Mouse (Mus musculus): ENCODE results near the gene Tead1.

Gene Tead1

DNA sequence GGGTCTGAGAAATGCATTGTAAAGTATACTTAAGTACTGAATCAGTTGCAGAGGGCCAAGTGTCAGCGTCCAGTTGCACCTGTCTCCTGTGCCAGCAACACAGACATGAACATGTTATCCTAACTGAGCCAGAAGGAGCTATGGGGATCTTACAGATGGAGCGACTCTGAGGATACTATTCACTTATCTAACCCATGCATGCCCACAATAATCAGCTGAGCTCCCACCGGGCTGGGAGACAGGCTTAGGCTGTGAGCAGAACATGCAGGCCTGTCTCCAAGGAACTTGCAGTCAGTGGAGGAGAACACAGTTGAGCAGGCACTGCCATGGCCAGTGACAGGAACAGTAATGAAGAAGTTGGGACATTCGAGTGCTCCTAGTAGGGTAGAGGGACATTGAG, 42.7 kb downstream of the Tead1 start:
- DNase-seq (ENCODE audit: low read depth, low spot score) = no peak

DNA sequence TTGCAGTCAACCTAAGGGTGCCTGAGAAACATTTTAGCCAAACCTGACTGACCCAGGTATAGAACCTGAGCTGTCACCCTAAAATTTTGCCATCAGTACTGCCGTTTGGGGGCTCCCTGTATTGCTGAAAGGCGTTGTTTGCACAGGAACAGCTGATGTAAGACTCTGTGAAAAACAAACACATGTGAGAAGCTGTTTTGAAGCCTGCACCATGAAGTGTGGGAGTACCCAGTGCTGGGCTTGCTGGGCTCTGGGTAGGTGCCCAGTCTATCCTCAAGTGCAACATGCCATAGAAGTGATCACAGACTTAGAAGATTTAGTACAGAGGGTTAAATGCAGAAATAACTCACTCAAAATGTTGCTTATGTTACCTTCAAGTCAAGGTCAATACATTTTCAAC, 49.3 kb downstream of the Tead1 start:
- DNase-seq (ENCODE audit: low read depth, low spot score) = no peak

DNA sequence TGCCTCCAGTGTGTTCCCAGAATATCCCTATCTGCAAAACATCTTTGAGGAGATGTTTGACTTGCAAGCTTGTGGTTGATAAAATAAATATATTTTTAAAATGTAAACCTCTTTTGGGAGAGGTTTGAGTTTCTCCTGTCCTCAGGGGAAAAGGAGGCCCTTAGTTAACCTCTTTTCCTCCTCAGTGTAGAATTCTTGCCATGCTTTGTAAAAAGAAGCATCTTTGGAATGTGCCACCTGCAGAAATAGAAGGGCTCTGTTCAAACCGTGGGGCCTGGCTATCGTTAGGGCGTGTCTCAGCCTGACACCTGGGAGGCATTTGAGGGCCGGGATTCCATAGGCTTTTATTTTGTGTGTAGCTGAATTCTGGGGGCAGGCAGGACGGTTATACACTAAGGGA, 51.1 kb downstream of the Tead1 start:
- DNase-seq (ENCODE audit: low read depth, low spot score) = no peak

DNA sequence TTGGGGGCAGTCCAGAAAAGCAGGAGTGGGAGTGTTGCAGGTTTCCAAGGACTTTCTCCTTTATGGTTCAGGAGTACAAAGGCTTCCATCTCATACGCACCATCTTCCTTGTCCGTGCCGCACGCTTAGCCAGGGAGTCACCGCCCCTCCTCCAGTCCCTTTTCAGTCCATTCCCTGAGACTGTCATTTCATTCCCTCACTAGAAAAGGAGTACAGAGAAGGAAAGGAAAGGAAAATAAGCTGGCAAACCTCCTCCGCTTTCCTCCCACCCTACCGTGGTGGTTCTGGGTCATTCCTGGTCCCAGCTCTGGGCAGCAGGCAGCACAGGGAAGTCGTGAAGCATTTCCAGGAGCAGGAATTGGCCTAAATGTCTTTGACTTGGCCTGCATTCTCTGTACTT, 52.5 kb downstream of the Tead1 start:
- DNase-seq (ENCODE audit: low read depth, low spot score) = no peak

DNA sequence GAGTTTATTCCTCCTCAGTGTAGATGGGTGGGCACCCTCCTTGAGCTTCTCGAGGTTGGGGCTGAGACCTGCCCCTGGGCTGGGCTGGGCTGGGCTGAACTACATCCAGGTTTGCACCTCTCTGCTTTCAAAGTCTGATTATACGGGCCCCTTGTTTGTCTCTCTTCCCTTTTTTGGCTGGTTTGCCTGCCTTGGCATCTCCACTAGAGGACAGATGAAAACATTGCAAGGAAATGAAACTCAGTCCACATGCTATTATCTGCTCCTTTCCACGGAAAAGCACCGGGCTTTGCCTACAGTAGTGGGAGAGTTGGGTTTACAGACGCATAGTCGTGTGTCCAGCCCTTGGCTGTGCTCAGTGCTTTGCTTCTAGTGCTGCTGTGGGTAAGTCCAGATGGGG, 60.1 kb downstream of the Tead1 start:
- no peak for DNase-seq (ENCODE audit: low read depth, low spot score)

DNA sequence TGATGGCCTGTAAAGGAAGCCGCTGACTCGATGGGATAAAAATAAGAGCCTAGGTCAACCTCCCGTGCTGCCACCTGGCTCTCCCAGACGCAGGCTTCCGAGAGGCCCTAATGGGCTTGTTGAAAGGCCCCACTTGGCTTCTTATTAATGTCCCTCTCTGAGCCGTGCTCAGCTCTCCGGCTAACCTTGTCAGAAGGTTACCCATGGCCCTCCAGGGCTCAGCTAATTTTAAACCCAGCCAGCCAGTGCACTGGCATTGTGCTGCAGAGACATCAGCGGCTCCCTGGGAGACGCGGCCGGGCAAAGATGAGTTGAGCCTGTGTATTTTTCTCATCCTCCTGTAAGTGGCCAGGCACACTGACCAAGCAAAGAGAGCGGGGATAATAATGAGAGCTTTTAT, 62.7 kb downstream of the Tead1 start:
- peak; percentile 25 for DNase-seq (ENCODE audit: low read depth, low spot score)

DNA sequence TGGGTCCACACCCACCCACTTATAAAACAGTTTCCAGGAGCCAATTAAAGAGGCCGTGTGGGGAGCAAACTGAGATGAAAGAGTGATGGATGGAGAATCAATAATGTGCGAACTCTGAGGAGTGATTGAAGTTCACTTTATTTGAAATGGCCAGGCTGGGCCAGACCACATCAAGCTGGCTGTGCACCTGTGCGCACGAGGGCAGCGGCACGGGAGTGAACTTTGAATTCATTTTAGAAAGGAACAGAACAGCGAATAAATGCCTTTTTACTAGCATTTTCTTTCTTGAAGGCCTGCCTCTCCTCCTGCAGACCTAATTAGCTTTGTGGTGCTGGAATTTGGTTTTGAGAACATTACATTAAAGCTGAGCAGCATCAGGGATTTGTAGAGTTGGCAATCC, 63.9 kb downstream of the Tead1 start:
- DNase-seq (ENCODE audit: low read depth, low spot score) = no peak

DNA sequence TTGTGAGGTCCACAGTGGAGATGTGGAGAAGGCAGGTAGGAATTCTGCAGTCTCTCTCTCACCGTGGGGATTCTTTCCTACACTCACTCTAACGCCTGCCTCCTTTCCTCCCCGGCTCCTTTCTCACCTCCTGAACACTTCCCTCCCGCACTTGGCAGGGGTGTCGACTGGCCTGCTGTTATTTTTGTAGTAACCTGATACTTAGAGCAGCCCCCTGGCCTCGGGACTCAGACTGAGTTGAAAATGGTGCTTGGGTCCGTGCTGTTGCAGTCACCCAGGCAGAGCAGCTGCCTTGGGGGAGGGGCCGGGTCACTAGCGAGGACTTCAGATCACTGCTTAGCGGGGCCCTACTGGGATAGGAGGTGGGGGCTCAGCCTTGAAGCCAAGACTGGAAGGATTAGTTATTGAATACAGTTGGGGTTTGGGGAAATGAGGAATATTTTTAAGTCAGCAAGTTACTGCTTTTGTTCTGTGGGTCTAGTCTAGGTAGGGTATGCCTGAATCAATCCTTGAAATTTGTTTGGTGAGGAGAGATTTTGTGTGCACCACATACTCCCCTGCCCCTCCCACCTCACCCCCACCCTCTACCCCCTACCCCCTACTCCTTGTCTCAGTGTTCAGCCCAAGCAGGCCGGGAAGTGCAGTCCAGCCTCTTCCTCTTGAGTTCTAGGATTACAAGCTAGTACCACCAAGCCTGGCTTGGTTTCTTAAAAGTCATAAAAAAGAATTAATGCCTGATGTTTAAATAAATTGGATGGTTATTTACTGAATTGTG, 64.7 kb downstream of the Tead1 start:
- DNase-seq (ENCODE audit: low read depth, low spot score) = no peak

DNA sequence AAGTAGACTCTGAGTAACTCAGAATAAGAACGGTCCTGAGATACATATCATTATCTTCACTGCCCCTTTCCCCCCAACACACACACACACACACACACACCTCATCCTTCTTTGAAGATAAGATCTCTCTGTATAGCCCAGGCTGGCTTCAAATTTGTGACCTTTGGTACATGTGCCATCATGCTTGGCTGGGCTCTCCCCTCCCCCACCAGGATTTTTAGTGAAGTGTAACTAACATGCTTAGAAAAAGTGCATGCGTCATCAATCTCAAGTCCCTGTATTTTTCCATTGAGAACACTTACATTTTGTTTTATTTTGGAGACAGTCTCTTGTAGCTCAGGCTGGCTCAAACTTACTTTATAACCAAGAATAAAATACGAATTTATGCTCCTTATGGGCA, 68.1 kb downstream of the Tead1 start:
- no peak for DNase-seq (ENCODE audit: low read depth, low spot score)

DNA sequence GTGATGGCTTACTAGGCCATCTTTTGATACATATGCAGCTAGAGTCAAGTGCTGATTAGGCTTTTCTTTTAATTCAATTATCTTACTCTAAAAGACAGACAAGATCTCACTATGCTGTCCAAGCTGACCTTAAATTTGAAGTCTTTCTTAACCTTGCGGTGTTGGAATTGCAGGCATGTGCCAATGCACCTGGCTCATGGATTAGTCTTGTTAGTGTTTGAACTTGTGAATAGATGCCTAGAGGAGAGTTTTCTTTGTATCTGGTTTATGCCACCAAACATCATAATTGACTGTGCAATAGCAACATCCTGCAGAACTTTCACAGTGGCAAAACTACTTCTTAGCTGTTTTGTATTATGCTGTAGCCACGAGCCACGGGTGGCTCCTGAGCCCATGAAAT, 68.7 kb downstream of the Tead1 start:
- DNase-seq (ENCODE audit: low read depth, low spot score) = no peak

DNA sequence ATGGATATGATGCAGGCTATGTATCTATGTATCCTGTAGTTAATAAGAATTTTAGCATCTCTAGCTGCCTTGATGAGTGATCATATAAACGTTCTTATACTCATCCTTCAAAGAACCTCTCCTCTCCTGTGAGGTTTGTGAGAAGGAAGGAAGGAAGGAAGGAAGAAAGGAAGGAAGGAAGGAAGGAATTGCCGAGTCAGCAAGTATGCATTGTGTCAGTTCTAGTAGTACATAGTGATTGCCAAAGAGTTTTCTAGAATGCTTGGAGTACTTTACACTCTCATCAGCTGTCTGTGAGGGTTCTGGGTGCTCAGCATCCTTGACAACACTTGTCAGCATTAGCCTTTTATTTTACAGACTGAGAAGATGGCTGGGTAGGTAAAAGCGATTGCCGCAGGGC, 69.2 kb downstream of the Tead1 start:
- DNase-seq (ENCODE audit: low read depth, low spot score) = no peak

DNA sequence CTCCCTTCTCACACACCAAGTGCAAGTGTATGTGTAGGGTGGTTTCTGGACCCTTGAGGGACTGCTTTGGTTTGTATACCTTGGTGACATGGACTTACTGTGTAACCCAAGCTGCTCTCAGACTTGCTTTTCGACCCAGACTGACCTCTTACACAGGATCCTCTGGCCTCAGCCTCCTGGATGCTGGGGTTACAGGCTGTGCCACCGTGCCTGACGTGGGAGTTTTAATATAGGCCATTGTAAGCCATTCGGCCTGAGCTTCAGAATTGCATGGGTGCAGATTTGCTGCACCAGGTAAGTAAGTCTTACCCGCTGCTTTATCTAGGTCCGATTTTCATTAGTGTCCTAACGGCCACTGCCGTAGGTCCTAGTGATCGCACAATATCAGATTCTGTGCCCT, 71.0 kb downstream of the Tead1 start:
- DNase-seq (ENCODE audit: low read depth, low spot score) = no peak

DNA sequence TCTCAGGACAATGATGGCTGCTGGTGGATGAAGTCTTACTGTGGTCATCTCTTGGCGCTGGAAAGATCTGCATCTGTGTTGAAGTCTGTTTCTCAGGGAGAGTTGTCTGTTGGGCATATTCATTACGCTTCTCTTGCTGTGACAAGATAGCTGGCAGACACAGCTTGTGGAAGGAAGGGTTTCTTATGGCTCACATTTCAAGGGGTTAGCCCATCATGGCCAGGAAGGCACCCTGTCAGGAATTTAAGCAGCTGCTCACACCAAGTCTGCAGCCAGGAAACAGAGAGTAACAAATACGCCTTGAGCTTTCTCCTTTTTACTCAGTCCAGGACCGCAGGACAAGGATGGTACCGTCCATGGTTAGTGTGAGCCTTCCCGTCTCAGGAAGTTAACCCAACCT, 73.2 kb downstream of the Tead1 start:
- DNase-seq (ENCODE audit: low read depth, low spot score) = no peak

DNA sequence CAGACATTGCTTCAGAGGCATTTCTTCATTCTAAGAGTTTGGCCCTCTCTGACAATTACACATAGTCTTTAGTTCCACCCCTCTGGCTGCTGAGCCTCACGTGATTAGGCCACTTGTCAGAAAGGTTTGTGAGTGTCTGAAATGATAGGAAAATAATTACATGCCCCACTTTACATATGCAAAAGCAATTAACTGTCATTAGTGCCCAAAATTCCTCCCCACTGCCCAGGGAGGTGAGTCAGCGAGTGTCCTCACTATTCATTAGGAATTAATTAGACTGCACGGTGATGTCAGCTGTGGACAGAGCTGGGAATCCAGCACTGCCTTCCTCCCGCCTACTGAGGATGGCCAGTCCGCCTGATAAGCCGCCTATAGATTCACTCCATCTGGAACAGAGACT, 74.2 kb downstream of the Tead1 start:
- no peak for DNase-seq (ENCODE audit: low read depth, low spot score)

DNA sequence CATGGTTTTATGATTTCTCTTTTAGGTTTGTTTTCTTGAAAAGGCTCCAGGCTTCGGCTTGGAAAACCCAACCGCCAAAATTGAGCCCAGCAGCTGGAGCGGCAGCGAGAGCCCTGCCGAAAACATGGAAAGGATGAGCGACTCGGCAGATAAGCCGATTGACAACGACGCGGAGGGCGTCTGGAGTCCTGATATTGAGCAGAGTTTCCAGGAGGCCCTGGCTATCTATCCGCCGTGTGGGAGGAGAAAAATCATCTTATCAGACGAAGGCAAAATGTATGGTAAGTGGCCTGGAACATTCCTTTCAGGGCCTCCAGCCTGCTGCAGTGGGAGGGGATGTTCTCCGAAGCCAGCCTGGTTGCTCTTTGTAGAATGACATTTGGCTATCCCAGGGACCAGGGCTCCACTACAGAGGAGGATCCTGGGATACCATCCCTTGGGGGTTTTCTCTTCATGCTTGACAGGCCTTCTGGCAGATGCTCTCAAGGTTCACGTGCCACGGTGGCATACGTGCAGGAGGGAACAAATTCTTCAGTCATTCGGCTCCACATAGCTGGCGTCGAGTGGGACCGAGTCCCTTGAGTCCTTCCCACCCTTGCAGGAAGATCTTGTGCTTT, 80.3 kb downstream of the Tead1 start:
- no peak for DNase-seq (ENCODE audit: low read depth, low spot score)

DNA sequence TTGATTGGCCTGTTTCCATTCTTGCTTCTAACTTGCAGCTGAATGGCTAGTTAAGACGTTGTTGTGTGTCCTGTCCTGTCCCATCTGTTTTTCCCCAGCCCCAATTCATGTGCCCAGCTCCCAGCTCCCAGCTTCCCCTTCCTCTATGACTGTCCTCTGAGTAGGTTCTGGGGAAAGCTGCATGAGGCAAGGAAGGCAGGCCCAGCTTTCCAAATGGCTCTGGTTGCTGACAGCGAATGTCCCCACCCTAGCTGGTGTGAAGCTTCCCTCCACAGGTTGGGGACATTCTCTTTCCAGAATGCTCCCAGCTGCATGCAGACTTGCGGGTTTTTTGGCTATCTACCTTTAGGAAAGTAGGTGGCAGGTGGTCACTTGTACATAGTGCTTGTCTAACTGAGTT, 81.2 kb downstream of the Tead1 start:
- DNase-seq (ENCODE audit: low read depth, low spot score) = no peak

DNA sequence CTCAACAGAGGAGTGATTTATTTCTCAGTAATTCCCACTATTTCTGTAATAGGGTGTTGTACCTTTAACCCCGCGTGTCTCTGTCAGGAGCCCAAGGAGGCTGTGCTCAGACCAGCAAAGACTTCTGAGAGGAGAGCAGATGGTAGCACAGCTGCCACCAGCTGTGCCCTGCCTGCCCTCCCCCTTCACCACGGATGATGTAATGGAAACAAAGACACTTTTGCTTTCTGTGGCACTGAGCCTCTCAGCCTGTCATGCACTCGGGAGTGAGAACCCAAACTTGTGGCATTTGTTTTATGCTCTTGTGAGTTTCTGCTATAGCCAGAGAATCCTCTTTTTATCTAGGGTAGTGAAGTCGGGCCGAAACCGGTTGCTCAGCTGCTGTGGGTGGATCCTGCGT, 81.7 kb downstream of the Tead1 start:
- DNase-seq (ENCODE audit: low read depth, low spot score) = no peak

DNA sequence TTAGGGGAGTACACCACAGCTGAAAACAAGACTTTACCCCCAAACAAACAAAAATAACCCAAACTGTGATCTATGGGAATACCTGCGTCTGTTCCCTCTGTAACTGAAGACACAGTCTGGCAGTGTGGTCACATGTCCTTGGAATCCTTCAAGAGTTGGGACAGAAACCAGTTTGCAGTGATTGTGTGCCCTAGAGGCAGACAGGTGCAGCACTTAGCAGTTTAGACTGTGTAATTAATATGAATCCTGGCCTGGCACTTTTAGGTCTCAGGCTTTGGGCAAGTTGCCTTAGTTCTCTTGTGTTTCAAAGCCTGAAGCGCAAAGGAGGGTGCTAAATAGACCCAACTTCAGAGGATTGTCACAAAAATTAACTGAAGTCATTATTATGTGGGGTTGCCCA, 83.8 kb downstream of the Tead1 start:
- DNase-seq (ENCODE audit: low read depth, low spot score) = no peak

DNA sequence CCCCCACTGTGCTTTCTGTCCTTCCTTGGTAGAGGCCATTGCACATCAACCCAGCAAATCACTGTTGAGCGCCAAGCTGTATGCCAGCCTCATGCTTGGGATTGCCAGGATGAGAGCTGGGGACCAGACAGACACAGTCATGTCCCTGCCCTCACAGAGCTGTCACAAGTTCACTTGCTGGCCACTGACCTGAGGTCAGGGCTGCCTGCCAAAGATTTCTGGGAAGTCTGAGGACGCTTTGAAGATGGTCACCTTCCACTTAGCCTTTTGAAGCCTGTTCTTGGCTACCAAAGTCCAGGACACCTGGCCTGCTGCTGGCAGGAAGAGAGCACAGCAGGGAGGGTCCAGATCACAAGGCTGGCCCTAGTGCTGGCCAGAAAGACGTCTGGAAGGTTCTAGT, 84.4 kb downstream of the Tead1 start:
- no peak for DNase-seq (ENCODE audit: low read depth, low spot score)

DNA sequence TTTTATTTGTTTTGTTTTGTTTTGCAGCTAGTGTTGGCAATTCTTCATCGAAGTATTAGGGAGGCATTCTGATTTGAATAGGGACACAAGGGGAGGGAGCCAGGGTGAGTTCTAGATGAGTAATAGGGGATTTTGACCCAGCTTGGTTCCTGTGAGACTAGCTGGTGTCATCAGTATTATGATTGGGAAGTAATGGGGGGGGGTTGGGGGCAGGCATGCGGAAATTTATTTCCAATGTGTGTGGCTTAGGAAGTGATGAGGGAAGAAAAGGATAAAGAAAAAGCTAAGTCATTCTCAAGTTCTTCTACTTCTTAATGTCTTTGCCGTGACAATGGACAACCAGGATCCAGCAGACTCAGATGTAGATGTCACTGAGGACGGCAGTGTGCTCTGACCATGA, 85.8 kb downstream of the Tead1 start:
- DNase-seq (ENCODE audit: low read depth, low spot score) = no peak

DNA sequence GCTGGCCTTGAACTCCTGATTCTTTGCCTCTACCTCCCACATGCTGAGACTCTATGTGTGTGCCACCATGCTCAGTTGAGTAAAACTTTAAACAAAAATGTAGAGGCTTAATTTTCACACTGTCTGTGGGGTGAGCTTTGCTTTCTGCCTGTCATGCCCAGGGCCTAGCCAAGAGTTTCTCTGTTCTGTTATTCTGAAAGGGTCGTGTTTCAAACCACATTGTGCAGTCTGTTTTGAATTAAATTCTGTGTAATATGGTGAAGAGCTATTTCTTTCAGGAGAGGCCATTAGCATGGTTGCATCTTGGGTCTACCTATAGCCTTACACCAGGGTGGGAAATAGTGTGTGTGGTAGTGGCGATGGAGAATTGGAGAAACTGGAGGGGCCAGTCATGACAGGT, 90.7 kb downstream of the Tead1 start:
- no peak for DNase-seq (ENCODE audit: low read depth, low spot score)

DNA sequence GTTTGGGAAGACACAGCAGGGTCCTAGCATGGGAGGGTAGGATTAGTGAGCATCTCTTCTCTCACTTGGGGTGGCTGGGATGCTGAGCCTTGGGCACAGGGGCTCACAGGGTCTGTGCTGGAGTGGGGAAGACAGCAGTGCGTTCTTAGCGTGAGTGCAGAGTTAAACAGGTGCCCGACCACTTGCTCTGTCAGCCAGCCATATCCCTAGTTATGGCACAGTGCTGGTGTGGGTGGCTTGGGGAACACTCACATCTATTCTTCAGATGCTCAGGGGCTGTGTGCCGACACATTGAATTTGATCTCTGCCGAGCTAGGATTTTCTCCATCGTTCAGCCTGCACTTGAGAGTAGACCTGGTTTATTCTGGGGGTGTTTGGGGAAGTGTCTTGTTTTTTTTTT, 92.3 kb downstream of the Tead1 start:
- no peak for DNase-seq (ENCODE audit: low read depth, low spot score)

DNA sequence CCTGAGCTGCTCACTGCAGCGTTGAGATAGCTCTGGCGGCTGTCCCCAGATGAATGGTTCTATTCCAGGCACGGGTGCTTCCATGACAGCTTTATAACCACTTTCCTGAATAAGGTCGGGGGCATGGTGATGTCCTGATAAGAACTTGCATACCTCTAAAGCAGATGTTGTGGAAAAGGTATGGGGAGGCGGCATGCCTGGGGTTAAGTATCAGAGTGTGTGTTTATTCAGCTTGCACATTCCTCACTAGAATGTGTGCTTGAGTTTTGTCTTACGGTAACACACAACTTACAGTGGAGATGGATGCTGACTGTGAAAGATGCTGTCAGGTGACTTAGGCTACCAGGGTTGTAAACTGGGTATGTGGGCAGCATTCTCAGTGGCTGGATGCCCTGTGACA, 93.7 kb downstream of the Tead1 start:
- DNase-seq (ENCODE audit: low read depth, low spot score) = no peak

DNA sequence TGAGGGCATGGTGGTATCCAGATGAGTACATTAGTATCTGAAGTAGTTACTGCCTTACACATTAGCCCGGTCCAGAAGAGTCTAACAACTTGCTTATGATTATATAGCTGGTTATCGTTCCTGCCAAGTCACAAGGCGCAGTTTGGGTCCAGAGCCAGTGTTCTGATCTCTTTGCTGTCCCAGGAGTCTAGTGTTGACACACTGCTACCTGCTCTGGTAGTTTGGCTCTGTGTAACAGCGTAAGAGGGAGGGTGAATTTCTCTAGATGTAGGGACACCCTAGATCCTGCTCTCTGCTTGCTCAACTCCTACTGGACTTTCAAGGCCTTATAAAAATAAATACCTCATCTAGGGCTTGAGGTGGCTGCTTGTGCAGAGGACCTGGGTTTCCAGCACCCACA, 94.5 kb downstream of the Tead1 start:
- no peak for DNase-seq (ENCODE audit: low read depth, low spot score)

Measured in retina, adult 2 months (tissue).